Mouse (Mus musculus): ENCODE results near the gene Stx1a.

DNA sequence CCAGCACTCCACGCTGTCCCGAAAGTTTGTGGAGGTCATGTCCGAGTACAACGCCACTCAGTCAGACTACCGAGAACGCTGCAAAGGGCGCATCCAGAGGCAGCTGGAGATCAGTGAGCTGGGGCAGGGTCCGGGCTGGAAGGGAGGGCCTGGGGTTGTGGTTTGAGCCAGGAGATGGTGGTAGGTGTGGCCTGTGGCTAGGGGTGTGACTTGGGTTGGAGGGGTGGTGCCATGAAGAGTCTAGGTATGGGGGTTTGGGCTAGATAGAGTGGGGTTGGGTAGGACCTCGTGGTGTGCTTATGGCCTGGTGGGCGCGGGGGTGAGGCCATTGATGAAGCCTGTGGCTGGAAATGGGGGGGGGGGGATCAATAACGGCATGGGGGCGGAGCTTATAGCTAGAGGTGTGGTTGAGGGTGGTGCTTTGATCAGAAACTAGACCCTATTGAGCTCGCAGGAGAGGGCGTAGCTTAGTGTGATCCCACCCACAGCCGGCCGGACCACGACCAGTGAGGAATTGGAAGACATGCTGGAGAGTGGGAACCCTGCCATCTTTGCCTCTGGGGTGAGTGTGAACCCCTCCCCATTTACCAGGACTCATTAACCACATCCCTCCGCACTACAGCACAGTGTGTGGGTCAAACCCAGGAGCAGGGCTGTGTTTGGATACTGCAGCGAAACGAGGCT, 19.0 kb downstream of the Stx1a start:
- TF ChIP-seq MAX (IDR thresholded peaks at IDR 0.05; ENCODE audit: low read depth) (no peak), POLR2A (IDR thresholded peaks at IDR 0.05; ENCODE audit: insufficient read length, low read depth) (no peak), SRF (IDR thresholded peaks at IDR 0.05; ENCODE audit: control insufficient read depth, insufficient read length, low read depth) (no peak), POLR2AphosphoS2 (IDR thresholded peaks at IDR 0.05; ENCODE audit: insufficient read length, low read depth) (no peak), MYOG (IDR thresholded peaks at IDR 0.05; ENCODE audit: control insufficient read depth in 1 of 3, insufficient read depth in 1 of 3, insufficient read length in 2 of 3, low read depth in 2 of 3) (no peak), REST (IDR thresholded peaks at IDR 0.05; ENCODE audit: insufficient read depth, insufficient read length) (no peak), E2F4 (IDR thresholded peaks at IDR 0.05; ENCODE audit: insufficient read depth) (no peak), MYOD1 (IDR thresholded peaks at IDR 0.05; ENCODE audit: control insufficient read depth in 1 of 3, insufficient read length in 2 of 3, low read depth in 2 of 3) (no peak), TCF3 (IDR thresholded peaks at IDR 0.05; ENCODE audit: insufficient read length, low read depth) (no peak), USF1 (IDR thresholded peaks at IDR 0.05; ENCODE audit: low read depth) (no peak)
